Mouse (Mus musculus) layer of hippocampus, adult 8-10 months (tissue): Measurements from ENCODE around the gene Mvp. TPM values are rescaled to one million over a fixed set of nuclear protein-coding genes. Genes with fewer than 3 reads are reported as not detected.

ENCODE experiments used
- DNase-seq, 2 experiments: peaks; one replicate each; pipeline ENCODE4 v3.0.0; 2022; ENCODE audit warnings: low spot score in 2 of 2
- total RNA-seq, 4 experiments: library from RNA; stranded (reverse); gene quantifications; 2 replicates each; pipeline ENCODE4 v1.2.4; 2022

Gene Mvp
- total RNA-seq, 4 experiments from 2014 or later, result 10.5 to 17.2 (median 14.1) TPM

DNA sequence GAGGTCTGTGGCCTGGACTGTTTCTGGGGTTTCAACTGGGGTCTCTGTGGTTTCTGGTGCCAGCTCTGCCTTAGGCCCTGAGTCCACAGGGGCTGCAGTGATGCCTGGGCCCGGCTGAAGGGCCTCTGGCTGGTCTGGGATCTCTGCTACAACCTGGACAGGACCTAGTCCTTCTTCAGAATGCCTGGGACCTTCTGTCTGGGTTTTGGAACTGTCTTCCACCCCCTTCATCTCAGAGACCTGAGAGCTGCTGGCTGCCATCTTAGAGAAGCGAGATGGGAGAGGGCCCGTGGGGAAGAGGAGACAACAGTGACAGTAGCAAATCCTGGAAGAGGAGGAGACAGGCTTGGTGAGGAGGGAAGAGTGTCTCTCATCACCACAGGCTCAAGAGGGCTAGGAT is 5.6 kb upstream of the Mvp start:
- DNase-seq, result no peak

DNA sequence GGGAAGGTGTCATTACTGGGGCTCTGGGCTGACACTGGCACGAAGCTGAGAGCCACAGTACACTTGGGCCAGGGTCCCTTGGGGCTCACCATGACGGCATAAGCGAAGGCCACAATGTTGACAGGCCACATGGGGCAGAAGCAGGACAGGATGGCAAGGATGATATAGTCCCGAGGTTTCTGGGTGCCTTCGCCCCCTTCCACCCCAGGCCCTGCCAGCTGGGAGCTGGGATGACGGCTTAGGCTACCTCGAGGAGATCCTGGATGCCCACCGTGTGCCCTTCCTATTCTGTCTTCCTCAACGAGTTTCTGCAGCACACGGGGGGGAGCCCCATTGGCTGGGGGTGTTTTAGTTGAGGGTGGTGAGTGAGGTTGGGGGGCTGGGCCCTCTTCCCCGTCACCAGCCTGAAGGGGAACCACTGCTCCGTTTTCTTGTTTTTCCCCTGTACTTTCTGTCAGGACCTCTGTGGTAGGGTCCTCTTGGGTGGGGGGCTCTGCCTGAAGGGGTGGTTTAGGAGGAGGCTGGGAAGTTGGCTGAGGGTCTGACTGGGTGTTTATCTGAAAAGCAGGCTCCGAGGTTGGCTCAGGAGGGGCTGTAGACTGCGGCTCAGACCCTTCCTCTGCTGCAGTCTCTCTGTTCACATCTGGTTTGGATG is 5.0 kb upstream of the Mvp start:
- DNase-seq, result no peak

DNA sequence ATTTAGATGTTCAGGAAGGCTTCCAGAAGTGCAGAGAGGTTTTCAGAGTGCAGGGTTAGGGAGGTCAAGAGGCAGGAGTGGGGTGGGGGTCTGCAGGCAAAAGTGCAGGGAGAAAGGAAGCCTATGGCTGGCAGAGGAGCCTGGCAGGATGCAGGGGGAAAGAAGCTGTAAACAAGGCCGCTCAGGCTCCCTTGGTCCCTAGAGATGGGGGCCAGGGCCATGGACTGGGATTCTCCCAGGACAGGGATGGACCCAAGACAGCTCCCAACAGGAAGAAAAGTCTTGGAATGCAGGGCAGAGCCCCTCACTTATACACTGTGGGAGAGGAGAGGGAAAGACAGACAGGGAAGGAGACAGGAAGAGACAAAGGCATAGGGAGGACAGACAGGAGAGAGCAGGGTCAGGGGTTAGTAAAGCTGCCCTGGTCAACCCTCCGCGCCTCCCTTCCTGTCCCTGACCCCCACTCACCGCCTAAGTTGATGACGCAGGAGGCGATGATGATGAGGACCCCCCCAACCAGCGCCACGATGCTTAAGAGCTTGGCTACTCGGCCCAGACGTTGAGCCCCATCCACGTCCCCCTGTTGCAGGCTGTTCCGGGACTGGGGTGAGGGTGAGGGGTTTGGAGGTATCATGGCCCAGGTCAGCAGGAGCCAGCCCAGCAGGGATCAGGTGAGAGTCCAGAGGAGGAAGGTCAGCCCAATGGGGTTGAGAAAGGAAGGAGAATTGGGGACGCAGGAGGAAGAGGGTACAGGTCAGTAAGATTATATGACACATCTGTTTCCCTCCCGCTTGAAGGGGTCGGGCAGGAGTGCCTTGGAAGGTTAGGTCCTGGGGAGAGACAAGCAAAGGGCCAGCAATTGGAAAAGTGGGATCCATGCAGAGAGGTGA is 4.2 kb upstream of the Mvp start:
- no peak for DNase-seq

DNA sequence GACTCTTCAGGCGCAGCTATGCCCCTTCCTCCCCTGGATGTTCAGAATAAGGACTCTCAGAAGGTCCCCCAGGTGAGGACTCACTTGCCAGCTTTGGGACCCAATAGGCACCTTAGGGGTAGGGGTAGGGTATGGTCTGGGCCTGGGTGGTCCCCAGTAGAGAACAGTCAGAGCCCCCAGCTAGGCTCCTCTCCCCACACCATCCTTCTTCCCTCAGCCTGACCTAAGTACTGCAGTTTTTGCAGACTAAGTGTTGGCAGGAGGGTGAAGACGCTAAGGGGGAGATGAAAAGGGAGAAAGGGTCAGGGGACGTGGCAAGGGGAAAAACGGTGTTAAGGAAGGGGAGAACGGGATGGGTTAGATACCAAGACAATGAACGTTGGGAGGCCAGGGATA is 3.5 kb upstream of the Mvp start:
- DNase-seq, result no peak

DNA sequence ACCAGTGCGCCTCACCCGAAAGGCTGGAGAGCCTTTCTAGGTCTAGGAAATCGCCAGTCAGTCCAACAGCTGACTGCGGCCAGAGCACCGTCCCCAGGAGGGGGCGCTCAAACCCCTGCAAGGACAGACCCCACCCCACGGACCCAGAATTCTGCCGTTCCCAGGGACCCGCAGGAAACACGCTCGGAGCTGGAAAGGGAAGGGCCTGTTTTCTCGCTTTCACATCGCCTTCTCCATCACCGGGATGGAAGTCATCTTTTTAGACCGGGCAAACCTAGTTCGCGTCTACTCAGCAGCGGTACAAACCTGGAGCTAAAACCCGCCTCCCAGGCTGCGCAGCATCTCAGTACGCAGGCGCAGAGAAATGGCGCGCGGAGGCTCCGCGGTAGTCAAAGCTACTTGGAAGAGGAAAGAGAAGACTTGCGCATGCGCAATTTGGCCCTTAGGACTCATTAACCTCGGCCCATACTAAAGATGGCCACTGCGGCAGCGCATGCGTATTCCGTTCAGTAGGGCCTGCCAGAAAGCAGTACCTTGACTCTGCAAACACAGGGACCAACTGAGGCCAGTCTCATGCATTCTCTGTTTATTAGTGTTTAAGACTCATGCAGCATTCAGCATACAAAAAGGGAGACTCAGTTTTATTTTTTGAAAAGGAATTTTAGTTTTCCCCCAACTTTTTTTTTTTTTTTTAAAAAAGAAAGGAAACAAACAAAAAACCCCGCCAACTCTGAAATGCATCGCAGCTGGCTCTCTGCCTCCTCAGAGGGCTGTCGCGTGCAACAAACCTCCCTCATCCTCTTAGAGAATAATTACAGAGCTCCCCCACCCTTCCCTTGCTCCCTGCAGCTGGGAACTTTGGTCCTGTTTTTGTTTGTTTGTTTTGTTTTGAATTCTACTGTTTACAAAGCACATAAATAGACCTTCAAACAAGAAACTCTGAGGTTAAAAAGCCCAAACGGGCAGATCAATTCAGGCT is 2.8 kb upstream of the Mvp start, which contains the start of gene Pagr1a:
Gene Pagr1a (minus strand): TSS at position 382 of the 979 bp plus-strand sequence.
- peak; percentile 96 to 99 for DNase-seq

DNA sequence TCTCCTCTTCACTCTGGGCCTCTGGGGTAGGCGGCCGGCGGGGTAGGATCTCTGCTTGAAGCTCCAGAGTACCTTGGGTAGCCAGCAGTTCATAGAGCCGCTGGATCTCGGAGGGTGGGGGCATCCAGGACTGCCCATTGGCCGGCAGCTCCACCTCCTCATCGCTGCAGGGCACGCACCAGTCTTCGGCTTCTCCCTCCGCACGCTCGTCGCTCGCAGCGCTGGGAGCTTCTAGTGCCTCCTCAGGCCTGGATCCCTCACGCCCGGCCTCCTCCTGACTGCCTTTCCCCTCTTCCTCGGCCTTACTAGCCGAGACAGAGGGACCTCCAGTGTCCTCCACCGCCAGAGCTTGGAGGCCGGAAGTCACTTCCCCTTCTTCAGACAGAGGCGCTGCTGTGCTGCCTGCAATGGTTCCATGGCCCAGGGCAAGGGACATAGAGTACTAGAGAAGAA is 2.1 kb upstream of the Mvp start:
- no peak for DNase-seq

DNA sequence TGATC is 1.9 kb upstream of the Mvp start, which contains the start of gene Pagr1b:
Gene Pagr1b (minus strand): TSS at position 4 of the 5 bp plus-strand sequence.
- no peak for DNase-seq

DNA sequence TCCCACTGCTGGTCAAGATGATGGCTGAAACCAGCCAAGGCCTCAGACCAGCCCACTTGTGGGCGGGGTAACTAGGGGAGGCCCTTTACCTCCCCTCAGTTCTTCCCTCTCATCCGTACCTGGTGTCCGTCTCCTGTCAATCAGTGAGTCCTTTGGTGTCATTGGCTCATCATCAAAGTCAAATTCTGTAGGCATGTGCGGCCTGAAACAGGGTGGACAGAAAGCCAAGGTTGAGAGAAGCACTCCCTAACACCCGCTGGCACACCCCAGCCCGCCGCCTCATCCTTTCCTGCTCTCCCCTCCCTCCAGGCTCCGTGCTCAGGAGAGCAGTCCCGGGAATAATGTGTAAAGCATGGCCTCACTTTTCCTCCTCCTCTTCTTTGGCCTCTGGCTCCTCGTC is 1.7 kb upstream of the Mvp start:
- DNase-seq, result no peak

DNA sequence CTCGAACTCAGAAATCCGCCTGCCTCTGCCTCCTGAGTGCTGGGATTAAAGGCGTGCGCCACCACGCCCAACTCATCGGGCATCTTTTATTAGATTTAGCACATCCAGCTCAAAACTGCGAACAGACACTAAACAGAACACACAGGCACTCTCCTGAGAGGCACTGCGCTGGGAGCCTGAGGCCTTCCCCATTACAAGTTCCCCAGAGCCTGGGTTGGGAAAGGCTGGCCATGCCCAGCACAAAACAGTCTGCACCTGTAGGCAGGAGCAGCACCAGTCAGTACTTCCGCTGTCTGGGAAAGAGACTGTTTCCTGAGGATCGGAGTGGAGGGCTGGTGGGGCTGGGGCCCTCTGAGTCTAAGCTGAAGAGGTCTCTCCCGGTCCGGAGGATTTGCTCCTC is 572 bp upstream of the Mvp start:
- no peak for DNase-seq

DNA sequence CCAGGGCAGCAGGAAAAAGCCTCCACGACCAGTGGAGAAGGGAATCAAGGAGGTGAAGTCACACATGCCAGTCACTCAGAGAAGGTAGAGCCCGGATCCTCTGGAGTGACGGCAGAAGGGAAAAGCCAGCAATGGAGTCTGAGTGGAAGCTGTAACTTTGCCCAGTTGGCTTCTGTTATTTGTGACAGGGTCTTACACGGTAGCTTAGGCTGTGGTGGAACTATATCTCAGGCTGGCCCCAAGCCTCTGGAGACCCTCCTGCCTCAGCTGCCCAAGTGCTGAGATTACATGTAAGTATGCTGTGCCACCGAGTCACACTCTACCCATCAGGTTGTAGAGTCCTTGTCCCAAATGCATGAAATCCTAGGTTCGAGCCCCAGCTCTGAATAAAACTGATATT is 1.0 kb downstream of the Mvp start:
- DNase-seq, result no peak

DNA sequence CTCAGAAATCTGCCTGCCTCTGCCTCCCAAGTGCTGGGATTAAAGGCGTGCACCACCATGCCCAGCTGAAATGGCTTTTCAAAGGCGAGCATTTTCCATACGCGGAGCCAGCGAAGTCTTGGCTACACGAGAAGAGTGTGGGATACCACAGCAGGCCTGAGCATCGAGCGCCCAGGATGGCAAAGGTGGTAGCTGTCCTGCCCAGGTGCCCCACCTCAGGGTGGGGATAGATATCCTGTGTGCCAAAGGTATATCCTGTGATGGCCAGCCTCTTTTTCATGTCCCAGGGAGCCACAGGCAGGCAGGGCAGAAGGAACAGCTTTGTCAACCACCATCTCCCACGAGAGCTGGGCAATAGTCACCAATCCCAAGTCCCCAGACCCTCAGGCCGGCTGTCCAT is 1.6 kb downstream of the Mvp start:
- DNase-seq, result no peak

DNA sequence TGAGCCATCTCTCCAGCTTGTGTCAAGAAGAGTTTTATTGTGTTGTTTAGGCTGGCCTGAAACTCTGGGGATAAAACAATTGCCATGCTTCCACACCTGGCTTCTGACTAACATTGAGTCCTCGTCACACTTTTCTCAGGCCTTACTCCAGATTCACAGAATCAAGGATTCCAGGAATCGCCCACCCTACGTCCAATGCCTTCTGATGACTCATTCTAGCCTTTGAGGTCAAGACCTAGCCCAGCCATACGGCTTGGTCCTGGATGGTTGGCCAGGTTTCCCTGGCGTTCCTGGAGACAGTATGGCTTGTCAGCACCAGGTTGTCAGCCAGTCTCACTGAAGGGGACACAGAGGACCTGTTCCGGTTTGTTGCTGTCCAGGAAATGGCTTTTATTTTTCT is 2.0 kb downstream of the Mvp start:
- no peak for DNase-seq

DNA sequence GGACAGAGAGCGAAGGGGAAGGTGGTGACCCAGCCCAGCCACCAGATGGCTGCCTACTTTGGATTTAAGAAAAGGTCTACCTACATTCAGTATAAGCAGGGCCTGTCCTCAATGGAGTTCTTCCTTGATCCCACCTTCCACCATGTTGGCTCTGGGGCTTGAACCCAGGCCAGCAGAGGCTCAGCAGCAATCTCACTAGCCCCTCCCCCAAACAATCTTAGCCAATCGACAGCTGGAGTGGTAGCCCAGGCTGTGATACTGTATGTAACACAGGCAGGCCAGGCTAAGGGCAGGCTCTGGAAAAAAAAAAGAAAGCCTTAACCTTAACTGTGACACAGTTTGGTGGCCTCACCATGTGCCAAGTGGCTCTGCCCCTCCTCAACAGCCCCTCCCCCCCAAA is 2.7 kb downstream of the Mvp start:
- no peak for DNase-seq

DNA sequence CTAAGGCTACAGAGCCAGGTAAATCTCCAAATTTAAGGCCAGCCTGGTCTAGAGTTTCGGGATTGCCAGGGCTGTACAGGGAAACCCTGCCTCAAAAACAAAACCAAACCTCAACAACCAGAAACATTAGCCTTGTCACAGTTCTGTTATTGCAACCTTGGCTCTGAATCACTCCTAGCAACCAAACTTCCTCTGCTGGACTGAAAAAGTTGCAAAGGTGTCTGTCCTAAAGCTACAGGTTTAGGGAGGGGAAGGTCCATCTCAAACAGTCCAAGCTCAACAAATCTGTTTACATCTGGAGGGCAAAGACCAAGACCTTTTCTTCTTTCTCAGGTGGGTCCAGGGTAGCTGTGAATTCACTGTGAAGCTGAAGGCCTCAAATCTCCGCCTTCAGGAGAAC is 3.4 kb downstream of the Mvp start:
- DNase-seq, result no peak

DNA sequence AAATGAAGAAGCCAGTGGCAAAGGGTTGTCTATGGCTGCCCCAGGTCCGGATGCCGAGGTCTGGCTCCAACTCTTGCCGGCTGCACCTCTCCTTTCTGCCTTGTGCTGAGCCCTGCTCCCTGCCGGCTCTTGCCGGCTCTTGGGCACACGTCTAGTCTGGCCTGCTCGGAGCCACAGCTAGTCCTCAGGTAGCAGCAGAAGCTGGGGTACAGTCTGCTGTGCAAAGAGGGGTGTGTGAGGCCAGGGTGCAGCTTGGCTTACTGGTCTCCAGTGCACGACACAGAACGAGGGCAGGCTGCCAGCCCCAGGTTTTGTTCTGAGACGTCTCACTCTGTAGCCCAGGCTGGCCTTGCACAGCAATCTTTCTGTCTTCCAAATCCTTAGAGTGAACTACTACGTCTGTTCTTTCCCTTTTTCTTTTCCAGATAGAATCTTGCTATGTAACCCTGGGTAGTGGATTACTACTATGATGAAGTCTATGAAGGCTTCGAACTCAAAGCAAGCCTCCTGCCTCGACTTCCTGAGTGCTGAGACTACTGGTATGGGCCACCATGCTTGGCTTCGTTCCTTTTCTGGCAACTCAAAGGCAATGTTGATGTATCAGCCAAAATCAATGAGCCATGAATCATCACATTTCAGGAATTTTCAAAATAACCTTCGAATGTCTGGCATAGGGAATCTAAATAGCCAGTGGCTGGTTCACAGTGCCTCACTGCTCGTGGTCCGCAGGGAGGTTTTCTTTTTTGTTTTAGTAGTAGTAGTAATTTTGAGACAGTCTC is 4.9 kb downstream of the Mvp start:
- DNase-seq, result peak in 1 of 2 experiments; percentile 10

DNA sequence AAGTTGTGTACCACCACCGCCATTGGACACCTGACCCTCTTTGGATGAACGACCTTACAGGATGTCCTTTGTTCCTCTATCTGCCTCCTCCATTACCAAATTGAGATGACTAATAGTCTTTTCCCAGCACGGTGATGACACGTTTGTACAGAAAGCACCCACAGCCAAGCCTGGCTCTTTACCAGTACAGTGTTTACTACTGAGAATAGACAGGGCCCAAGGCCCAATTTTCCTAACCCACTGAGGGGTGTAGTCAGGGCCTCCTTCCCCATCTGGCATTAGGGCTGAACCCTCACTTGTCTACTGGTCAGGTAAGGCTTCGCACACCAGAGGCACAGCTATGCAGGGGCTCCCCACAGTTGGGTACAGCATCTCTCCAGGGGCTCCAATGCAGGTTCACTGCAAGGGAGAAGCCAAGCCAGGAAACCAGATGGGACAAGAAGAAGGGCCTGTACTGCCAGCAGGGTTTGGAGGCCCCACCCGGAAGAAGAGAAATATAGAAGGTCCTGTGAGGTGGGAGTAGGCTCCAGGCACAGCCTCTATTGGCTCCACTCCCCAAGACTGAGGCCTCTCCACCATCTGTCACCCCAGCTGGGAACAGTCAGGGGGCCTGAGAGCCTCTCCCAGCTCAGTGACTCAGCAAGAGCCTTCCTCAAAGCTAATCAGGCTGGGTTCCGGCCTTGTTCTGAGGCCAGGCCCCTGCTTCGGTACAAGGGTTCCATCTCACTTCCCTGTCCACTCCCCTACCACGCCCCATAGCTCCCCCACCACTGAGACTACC is 6.0 kb downstream of the Mvp start:
- peak; percentile 88 to 89 for DNase-seq

DNA sequence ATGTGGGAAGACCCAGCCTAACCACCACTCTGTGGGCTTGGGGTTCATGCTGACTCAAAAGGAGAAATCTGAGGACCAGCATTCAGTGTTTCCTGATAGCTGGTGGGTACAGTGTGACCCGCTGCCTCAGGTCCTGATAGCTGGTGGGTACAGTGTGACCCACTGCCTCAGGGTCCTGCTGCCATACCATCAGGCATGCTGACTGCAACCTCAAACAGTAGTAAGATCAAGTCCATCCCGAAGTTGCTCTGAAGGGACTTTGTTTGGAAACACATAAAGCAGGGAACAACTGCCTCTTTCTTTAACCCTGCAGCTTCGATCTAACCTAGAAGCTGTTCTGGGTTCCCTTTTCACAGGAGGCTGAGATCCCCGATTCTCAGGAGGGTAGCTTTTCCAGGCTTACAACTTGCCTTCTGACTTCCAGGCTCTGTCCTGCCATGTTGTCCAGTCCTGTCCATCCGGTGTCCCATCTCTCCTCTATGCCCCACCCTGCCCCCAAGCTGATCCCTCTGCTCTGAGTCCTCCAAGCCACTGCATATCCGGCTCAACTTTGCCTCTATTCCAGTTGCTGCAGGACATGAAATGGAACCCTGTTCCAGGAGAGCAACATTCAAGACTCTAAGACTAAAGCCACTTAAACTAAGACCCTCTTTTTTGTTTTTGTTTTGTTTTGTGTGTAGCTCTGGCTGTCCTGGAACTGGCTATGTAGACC is 7.0 kb downstream of the Mvp start:
- DNase-seq, result peak in 1 of 2 experiments; percentile 4

DNA sequence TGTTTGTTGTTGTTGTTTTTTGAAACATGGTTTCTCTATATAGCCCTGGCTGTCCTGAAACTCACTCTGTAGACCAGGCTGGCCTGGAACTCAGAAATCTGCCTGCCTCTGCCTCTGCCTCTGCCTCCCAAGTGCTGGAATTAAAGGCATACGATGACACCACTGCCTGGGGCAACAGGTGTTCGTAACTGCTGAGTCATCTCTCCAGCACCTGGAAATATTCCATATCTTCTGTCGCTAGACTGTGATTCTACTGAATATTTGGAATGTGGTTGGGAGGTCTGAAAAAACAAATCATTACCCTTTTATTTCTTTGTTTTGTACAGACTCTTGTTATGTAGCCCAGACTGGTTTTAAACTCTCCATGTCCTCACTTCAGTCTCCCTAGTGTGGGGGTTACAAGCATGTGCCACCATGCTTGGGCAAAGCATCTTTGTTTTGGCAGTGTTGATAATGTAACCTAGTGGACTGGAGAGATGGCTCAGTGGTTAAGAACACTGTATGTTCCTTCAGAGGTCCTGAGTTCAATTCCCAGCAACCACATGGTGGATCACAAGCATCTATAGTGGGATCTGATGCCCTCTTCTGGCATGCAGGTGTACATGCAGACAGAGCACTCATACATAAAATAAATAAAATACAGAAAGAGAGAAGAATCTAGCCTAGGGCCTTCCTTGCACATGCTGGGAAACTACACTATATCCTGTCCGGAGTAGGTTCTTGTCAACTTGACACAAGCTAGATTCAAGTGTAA is 10.1 kb downstream of the Mvp start:
- DNase-seq, result no peak

DNA sequence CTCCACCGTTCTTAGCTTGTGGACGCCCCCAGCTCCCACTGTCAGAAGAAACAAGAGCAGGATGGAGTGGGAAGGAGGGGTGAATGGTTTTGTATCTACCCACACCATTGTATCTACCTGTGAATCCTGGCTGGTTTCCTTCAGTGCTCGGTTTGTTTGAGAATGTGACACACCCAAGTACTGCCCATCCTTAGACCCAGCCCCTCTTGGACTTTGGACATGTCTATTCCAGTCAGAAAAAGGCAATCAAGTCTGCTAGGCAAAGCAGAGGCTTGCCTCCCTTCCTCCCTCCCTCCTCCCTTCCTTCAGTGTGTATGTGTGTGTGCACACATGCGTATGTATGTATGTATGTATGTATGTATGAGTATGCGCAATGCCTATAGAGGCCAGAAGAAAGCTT is 10.8 kb downstream of the Mvp start:
- no peak for DNase-seq
